Mouse (Mus musculus): Measurements from ENCODE around the gene Syn2. TPM values are rescaled to one million over a fixed set of nuclear protein-coding genes. Genes with fewer than 3 reads are reported as not detected.

Gene Syn2
- polyA plus RNA-seq, 1 experiment from 2014 or later = 61.3 TPM

DNA sequence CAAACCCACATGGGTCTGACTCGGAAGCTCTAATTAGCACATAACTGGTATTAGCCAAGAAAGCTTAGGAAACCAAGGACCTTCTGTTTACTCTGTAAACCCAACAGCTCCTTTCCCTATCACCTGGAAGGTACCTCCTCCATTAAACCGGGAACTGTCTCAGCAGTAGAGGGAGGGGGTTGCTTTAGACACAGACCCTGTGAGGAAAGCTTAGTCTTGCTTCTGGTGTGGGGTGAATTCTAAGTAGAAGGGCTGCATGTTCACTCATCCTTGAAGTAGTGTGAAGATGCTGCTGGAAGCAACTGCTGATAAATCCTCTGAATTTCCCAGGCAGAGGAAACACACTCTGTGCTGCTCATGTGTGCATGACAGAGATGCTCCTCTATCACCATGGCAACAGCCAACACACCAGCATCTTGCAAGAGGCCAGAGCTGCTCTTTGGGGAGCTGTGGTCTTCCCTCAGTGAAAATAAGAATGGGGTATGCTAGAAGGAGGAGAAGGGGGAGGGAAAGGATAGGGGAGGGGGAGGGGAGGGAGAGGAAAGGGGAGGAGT is 8.4 kb upstream of the Syn2 start:
- Histone ChIP-seq H3K9ac (no peak overlapping the region), H3K36me3 (no peaks in the 10 kb centered on the region), H3K27ac (replicated peaks) (peak overlapping the region; percentile 91), H3K27me3 (no peaks in the 10 kb centered on the region), H3K4me1 (replicated peaks) (peaks cover 50% of the 10 kb centered on the region), H3K4me3 (no peak overlapping the region), H3K9me3 (no peaks in the 10 kb centered on the region), H3K4me2 (peak overlapping the region; percentile 22)
- peak; percentile 91 for ATAC-seq (ENCODE audit: low FRiP score, low read depth)
- WGBS = 10% methylated on average over 2 of the region's 2 CpGs

DNA sequence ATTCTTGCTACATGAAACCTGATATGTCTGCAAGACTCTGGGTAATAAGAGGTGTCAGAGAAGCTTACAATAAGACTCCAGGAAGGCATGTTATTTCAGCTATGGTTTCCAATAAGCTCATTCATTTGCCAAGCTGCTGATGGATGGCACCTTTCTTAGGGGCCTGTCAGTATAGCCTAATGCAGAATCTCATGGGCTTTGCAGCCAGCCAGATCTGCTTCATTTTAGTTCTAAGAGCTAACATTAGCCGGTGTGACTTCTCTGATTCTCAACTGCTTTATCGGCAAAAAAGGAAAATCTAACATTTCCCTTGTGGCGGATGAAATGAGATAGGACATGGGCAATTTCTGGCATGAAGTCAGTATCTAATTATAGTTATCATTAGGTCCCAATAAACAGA is 7.9 kb upstream of the Syn2 start:
- H3K9ac ChIP-seq = no peak overlapping the region
- no peaks in the 10 kb centered on the region for H3K27me3 ChIP-seq
- H3K27ac ChIP-seq (replicated peaks) = peak overlapping the region; percentile 91
- H3K4me3 ChIP-seq = no peak overlapping the region
- WGBS = 38% methylated on average over 3 of the region's 3 CpGs
- 0 out of 2 replicates have a peak, but pooled peaks have one; percentile 19 for ATAC-seq (ENCODE audit: low FRiP score, low read depth)
- no peak overlapping the region for H3K4me2 ChIP-seq
- H3K9me3 ChIP-seq = no peaks in the 10 kb centered on the region
- peaks cover 50% of the 10 kb centered on the region for H3K4me1 ChIP-seq (replicated peaks)
- H3K36me3 ChIP-seq = no peaks in the 10 kb centered on the region

DNA sequence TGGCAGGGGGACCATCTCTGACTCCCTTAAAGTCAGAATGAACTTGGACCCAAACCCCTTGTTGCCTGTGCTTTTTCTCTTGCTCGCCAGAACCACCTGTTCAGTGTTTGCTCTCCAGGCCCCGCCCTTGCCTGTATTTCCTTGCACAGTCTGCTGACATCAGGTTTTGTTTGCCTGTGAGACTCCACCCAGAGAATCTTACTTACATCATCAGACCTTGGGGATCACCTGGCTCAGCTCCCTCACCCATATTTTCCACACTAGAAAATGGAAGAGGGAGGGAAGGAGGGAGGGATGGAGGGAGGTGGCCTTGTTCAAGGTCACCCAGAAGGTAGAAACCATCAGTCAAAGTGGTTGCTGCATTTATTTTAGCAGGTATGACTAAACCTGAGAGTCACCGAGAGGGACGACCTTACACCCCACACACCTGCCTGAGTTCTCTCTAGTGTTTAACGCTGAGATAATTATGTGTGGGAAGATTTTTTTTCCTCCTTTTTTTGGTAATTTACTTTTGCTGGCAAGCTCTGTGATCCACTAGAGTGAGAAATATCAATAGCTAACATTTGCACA is 7.4 kb upstream of the Syn2 start:
- no peak overlapping the region for H3K9ac ChIP-seq
- H3K9me3 ChIP-seq = no peaks in the 10 kb centered on the region
- no peak overlapping the region for H3K4me3 ChIP-seq
- peaks cover 50% of the 10 kb centered on the region for H3K4me1 ChIP-seq (replicated peaks)
- no peaks in the 10 kb centered on the region for H3K36me3 ChIP-seq
- H3K27me3 ChIP-seq = no peaks in the 10 kb centered on the region
- no peak for ATAC-seq (ENCODE audit: low FRiP score, low read depth)
- H3K4me2 ChIP-seq = no peak overlapping the region
- peak overlapping the region; percentile 91 for H3K27ac ChIP-seq (replicated peaks)
- WGBS = 76% methylated on average over 5 of the region's 5 CpGs

DNA sequence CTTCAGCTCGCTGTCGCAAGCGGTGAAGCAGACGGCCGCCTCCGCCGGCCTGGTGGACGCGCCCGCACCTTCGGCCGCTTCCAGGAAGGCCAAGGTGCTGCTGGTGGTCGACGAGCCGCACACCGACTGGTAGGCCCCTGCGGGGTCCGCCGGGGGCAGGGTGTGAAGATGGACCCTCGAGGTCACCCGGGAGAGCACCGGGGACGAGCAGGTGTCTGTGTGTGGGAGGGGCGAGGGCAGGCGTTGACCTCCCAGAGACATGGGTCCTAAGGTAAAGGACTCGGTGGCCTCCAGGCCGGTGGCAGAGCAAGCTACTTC is 589 bp downstream of the Syn2 start:
- H3K4me2 ChIP-seq = peak overlapping the region; percentile 63
- no peaks in the 10 kb centered on the region for H3K27me3 ChIP-seq
- H3K36me3 ChIP-seq = no peaks in the 10 kb centered on the region
- WGBS = 1% methylated on average over 27 of the region's 27 CpGs
- H3K9ac ChIP-seq = peak overlapping the region; percentile 88
- peak overlapping the region; percentile 79 for H3K4me3 ChIP-seq
- no peaks in the 10 kb centered on the region for H3K9me3 ChIP-seq
- peak overlapping the region; percentile 75 for H3K27ac ChIP-seq (replicated peaks)
- peak; percentile 29; the same call in 1 of the 2 replicates for ATAC-seq (ENCODE audit: low FRiP score, low read depth)
- peaks cover 16% of the 10 kb centered on the region for H3K4me1 ChIP-seq (replicated peaks)

DNA sequence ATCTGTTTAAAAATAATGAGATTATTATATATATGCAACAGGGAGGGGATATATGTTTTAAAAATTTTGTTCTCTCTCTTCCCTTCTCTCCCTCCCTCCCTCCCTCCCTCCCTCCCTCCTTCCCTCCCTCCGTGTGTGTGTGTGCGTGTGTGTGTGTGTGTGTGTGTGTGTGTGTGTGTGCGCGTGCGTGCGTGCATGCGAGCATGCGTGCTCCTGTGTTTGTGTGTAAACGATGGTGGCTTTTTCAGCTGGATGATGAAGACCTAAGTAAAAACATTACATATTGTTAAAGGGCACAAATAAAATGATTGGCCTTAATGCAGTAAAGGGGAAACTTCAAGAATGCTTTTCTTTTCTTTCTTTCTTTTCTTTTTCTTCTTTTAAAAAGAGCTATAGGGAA is 1.5 kb downstream of the Syn2 start:
- 87% methylated on average over 7 of the region's 9 CpGs for WGBS
- Histone ChIP-seq H3K4me1 (replicated peaks) (peaks cover 16% of the 10 kb centered on the region), H3K4me2 (peak overlapping the region; percentile 63), H3K4me3 (peak overlapping the region; percentile 79), H3K9ac (no peak overlapping the region), H3K9me3 (no peaks in the 10 kb centered on the region), H3K36me3 (no peaks in the 10 kb centered on the region), H3K27me3 (no peaks in the 10 kb centered on the region), H3K27ac (replicated peaks) (no peak overlapping the region)
- ATAC-seq (ENCODE audit: low FRiP score, low read depth) = no peak

DNA sequence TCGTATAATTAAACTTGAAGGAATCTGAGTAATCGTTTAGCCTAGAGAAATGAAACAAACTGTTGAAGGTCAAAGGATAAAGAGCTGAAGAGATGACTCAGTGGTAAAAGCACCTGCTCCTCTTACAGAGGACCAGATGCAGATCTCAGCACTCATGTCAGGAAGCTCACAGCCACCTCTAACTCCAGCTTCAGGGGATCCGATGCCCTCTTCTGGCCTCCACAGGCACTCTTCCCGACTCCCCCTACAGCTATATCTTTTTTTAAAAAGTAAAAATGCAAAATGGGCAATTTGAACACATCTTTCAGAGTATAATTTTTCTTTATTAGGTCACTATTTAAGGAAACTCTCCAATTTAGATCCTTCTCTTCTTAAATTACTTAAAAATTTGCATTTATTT is 6.7 kb downstream of the Syn2 start:
- ATAC-seq (ENCODE audit: low FRiP score, low read depth) = no peak
- no peak overlapping the region for H3K9ac ChIP-seq

DNA sequence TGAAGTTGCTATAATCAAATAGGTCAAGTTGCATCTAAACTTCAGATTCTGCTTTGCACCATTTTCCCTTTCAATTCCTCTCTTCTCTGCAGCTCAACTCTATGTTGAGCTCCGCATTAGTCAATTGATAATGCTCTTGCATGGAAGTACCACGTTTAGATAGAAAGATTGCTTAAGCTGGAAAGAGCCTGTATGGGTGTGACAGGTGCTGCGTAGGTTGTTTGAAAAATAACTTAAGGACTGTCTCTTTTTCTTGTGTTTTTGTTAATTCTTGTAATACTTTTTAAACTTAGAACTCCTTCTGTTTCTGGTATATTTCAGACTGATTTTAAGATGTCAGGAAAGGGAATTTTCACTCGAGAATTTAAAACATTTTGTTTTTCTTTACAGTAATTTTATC is 26.5 kb downstream of the Syn2 start:
- H3K9me3 ChIP-seq = no peaks in the 10 kb centered on the region
- no peak overlapping the region for H3K4me3 ChIP-seq
- no peak for ATAC-seq (ENCODE audit: low FRiP score, low read depth)
- H3K4me1 ChIP-seq (replicated peaks) = peaks cover 6% of the 10 kb centered on the region; the same call in 1 of the 2 replicates
- H3K9ac ChIP-seq = no peak overlapping the region
- H3K27me3 ChIP-seq = no peaks in the 10 kb centered on the region
- WGBS = 74% methylated on average over 4 of the region's 4 CpGs
- H3K27ac ChIP-seq (replicated peaks) = no peak overlapping the region
- H3K4me2 ChIP-seq = no peak overlapping the region
- H3K36me3 ChIP-seq = no peaks in the 10 kb centered on the region

More for the DNA sequence above, 6.7 kb downstream of the Syn2 start:
- H3K4me2 ChIP-seq = no peak overlapping the region
- peaks cover 12% of the 10 kb centered on the region for H3K4me1 ChIP-seq (replicated peaks)
- peaks cover 4% of the 10 kb centered on the region for H3K36me3 ChIP-seq
- no peaks in the 10 kb centered on the region for H3K9me3 ChIP-seq
- WGBS = 68% methylated on average over 4 of the region's 4 CpGs
- H3K27me3 ChIP-seq = no peaks in the 10 kb centered on the region
- no peak overlapping the region for H3K27ac ChIP-seq (replicated peaks)
- no peak overlapping the region for H3K4me3 ChIP-seq

DNA sequence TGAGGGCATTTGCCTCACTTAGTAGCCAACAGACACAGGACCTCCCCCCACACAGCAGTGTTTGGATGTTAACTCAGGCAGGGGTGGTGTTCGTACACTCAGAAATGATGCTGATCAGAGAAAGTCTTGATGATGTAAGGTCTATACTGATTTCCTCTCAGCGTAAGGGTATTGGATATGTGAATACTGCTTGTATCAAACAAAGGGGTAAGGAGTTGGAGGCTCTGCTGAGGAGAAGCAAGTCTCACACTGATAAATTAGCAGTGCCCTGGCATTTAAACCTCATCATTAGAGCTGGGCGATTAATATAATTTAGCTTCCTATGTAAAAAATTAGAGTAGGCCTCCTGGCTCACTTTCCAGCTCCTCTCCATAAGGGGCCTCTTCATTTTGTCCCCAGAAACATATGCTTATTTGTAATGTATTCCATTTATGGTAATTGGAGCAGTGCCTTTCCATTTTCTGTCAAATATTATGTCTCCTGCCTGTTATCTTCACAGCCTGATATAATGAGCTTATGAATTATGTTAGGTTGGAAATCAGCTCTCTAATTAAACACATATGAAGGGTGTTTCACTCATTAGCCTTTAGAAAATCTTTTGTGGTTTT is 31.3 kb downstream of the Syn2 start:
- H3K4me1 ChIP-seq (replicated peaks) = peaks cover 12% of the 10 kb centered on the region
- no peak overlapping the region for H3K9ac ChIP-seq
- peak overlapping the region; percentile 61 for H3K27ac ChIP-seq (replicated peaks)
- no peaks in the 10 kb centered on the region for H3K27me3 ChIP-seq
- WGBS = 68% methylated on average over 3 of the region's 3 CpGs
- H3K9me3 ChIP-seq = no peaks in the 10 kb centered on the region
- no peak for ATAC-seq (ENCODE audit: low FRiP score, low read depth)
- H3K4me2 ChIP-seq = no peak overlapping the region
- no peaks in the 10 kb centered on the region for H3K36me3 ChIP-seq
- no peak overlapping the region for H3K4me3 ChIP-seq

DNA sequence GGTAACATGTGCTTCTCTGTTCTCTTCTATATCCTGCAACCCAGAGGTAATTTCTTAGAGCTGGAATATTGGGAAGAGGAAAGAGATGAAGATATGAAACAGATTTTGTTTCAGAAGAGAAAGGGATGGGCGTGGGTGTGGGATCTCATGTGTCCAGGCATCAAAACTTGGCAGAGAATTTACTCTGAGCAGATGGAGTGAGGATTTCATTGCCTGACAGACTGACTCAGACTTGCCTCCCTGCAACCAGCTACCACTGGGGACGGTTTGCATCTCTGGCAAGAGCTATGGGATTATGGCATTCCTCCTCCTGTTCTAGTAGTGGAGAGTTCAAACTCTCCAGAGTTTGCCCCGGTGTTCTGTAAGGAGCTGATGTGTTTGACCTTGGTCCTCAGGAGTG is 34.2 kb downstream of the Syn2 start:
- Histone ChIP-seq H3K9me3 (no peaks in the 10 kb centered on the region), H3K27me3 (no peaks in the 10 kb centered on the region), H3K27ac (replicated peaks) (no peak overlapping the region), H3K36me3 (no peaks in the 10 kb centered on the region), H3K4me1 (replicated peaks) (peaks cover 12% of the 10 kb centered on the region), H3K9ac (no peak overlapping the region), H3K4me3 (no peak overlapping the region), H3K4me2 (no peak overlapping the region)
- 62% methylated on average over 3 of the region's 3 CpGs for WGBS
- ATAC-seq (ENCODE audit: low FRiP score, low read depth) = no peak

DNA sequence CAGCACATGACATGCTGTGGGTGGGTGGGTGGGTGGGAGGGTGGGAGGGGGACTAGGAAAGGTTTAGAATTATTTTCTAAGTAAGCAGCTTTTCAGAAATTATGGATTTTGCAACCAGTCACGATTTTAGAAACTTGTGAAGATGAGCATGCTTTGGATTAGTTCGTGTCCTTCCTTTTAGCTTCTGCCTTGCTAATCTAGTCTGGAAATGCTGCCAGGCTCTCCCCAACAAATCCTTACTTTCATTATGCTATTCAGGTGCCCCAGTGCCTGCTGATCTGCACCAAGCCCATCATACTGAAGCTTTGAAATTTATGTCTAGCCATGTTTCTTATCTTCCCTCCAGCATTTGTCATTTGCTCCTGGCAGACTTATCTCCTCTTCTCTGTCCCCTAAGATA is 34.8 kb downstream of the Syn2 start:
- Histone ChIP-seq H3K36me3 (no peaks in the 10 kb centered on the region), H3K27me3 (no peaks in the 10 kb centered on the region), H3K9ac (no peak overlapping the region), H3K4me1 (replicated peaks) (peaks cover 12% of the 10 kb centered on the region), H3K9me3 (no peaks in the 10 kb centered on the region), H3K4me3 (no peak overlapping the region), H3K4me2 (no peak overlapping the region), H3K27ac (replicated peaks) (no peak overlapping the region)
- WGBS = 73% methylated on average over 2 of the region's 2 CpGs
- no peak for ATAC-seq (ENCODE audit: low FRiP score, low read depth)

DNA sequence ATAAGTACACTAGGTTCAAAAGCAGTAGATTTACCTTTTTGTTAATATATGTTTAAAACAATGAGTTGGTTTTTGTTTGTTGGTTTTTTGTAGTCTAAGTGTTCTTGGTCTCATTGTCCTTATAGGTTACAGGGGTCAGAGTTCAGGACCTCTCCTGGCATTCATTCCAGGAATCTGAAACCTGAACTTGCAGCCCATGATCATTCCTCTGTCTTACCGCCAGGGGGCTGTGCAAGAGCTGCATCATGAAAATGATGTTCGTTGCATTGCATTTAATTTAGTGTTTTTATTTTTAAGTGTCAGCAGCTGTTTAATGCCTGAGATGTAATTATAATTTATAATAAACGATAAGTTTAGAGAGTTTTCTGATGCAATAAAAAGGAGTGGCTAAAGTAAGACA is 40.1 kb downstream of the Syn2 start:
- no peaks in the 10 kb centered on the region for H3K4me1 ChIP-seq (replicated peaks)
- 32% methylated on average over 3 of the region's 3 CpGs for WGBS

DNA sequence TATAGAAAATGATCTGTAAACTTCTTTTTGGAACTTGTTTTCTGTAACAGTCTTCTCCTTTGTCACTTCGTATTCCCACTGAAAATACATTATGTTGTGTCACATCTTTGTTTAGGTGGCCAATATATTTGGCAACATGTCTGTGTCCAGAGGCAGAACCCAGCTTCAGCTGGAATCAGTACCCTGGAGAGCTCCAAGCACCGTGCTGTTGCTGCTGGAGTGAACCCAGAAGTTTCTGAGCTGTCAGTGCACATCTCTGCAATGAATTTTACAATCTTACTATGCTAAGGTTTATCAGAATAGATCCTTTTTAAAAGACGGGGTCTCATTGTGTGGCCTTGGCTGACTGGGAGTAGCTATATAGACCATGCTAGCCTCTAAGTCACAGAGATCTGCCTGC is 44.1 kb downstream of the Syn2 start:
- Histone ChIP-seq H3K9ac (no peak overlapping the region), H3K4me1 (replicated peaks) (no peaks in the 10 kb centered on the region), H3K36me3 (no peaks in the 10 kb centered on the region), H3K4me3 (no peak overlapping the region), H3K9me3 (no peaks in the 10 kb centered on the region), H3K4me2 (no peak overlapping the region), H3K27me3 (no peaks in the 10 kb centered on the region), H3K27ac (replicated peaks) (no peak overlapping the region)
- WGBS = 36% methylated on average over 3 of the region's 3 CpGs
- ATAC-seq (ENCODE audit: low FRiP score, low read depth) = no peak

More for the DNA sequence above, 40.1 kb downstream of the Syn2 start:
- Histone ChIP-seq H3K9me3 (no peaks in the 10 kb centered on the region), H3K36me3 (no peaks in the 10 kb centered on the region), H3K27ac (replicated peaks) (no peak overlapping the region), H3K9ac (no peak overlapping the region), H3K4me3 (no peak overlapping the region), H3K27me3 (no peaks in the 10 kb centered on the region), H3K4me2 (no peak overlapping the region)
- ATAC-seq (ENCODE audit: low FRiP score, low read depth) = no peak

DNA sequence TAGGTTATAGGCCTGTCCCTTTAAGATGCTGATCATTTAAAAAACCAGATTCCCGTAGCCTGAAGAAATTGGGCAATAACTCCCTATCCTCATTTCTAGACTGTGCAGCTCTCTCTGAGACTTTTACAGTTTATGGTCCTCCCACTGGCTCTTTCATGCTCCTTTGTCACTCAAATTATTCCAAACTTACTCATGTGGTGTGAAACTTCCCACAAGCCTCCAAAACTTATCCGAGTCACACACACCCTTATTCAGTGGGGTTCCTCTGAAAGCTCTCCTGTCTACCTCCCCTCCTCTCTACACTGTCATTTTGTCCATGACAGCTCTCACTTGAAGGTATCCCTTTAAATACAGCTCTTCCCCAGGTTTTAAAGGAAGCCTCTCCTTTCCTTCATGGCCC is 46.4 kb downstream of the Syn2 start:
- H3K4me3 ChIP-seq = no peak overlapping the region
- H3K9ac ChIP-seq = no peak overlapping the region
- WGBS = 82% methylated on average over 2 of the region's 2 CpGs
- no peaks in the 10 kb centered on the region for H3K36me3 ChIP-seq
- no peaks in the 10 kb centered on the region for H3K4me1 ChIP-seq (replicated peaks)
- H3K4me2 ChIP-seq = no peak overlapping the region
- no peaks in the 10 kb centered on the region for H3K27me3 ChIP-seq
- no peak for ATAC-seq (ENCODE audit: low FRiP score, low read depth)
- no peak overlapping the region for H3K27ac ChIP-seq (replicated peaks)
- H3K9me3 ChIP-seq = no peaks in the 10 kb centered on the region
